Mouse (Mus musculus) adrenal gland, postnatal 14 days (tissue): ENCODE results near the gene 4930583I09Rik. TPM values are rescaled to one million over a fixed set of nuclear protein-coding genes. Genes with fewer than 3 reads are reported as not detected.

ENCODE experiments used
- DNase-seq: peaks from one replicate; pipeline ENCODE4 v3.0.0; 2021; ENCODE audit warnings: mixed read lengths
- total RNA-seq: library from RNA; stranded (reverse); gene quantifications from 2 replicates; pipeline ENCODE4 v1.2.3, GENCODE M21; 2021

4930583I09Rik gene
- total RNA-seq, 1 experiment from 2014 or later: not detected

- DNase-seq: no peak
These were observed 33.5 kb downstream of the 4930583I09Rik start for GRCm38 (mm10) chr17:64802168-64802955.

GRCm38 (mm10) chr17:64792623-64793022 is 43.2 kb downstream of the 4930583I09Rik start:
- DNase-seq: no peak

GRCm38 (mm10) chr17:64792076-64792475 is 43.8 kb downstream of the 4930583I09Rik start:
- peak; percentile 10 for DNase-seq

GRCm38 (mm10) chr17:64789175-64789574 is 46.7 kb downstream of the 4930583I09Rik start:
- DNase-seq: no peak

GRCm38 (mm10) chr17:64788301-64788700 is 47.6 kb downstream of the 4930583I09Rik start:
- DNase-seq: no peak

GRCm38 (mm10) chr17:64785961-64786360 is 49.9 kb downstream of the 4930583I09Rik start:
- DNase-seq: no peak

Other genes starting within 250 kb of the 4930583I09Rik start
- 150 and 156 TPM in 2 replicates for gene Man2a1, start 235.3 kb downstream of the 4930583I09Rik start, total RNA-seq